Mouse (Mus musculus) B cell, adult 62 days (primary cell): ENCODE data around the gene Raver1. TPM values are rescaled to one million over a fixed set of nuclear protein-coding genes. Genes with fewer than 3 reads are reported as not detected.

Experiments used
- total RNA-seq: library from RNA; stranded (reverse); gene quantifications from 4 replicates; pipeline ENCODE4 v1.2.4, GENCODE M21; 2023

Raver1 gene
- 111 to 115 TPM (median 113 TPM) in 4 replicates for total RNA-seq

DNA sequence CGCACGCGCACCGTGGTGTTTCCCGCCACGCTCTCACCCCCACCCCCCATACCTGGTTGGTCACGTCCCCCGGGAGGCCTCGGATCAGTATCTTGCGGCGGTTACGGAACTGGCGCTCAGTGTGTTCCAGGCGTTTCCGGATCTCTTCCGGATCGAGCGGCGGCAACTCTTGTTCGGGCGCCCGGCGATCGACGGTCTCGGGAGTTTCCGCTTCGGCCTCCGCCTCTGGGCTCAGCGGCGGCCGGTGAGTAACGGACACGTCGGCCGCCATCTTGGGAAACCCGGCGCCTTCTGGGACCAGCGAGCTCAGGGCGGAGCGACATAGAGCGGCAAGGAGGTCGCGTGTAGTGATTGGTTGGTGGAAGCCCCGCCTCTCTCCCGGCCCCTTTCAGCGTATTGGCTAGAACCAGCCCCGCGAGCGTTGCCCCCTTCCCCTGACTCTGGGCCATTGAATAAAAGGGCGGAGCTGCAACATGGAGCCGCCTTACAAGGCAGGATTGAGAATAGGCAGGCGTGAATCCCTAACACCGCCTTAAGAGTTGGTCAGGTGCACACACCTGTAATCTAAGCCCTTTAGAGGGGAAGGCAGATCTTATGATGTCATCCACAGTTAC, at the start of gene Raver1, which contains the start of gene Gm38431:
Gene Raver1, minus strand, starts transcription at position 302 of the 614 bp plus-strand sequence.
Gene Gm38431, minus strand, starts transcription at position 291 of the 614 bp plus-strand sequence.

GRCm38 (mm10) chr9:21131059-21131956, 39.5 kb upstream of the Raver1 start, which contains the start of gene Tyk2:
Tyk2 (minus strand) TSS chr9:21131243.

DNA sequence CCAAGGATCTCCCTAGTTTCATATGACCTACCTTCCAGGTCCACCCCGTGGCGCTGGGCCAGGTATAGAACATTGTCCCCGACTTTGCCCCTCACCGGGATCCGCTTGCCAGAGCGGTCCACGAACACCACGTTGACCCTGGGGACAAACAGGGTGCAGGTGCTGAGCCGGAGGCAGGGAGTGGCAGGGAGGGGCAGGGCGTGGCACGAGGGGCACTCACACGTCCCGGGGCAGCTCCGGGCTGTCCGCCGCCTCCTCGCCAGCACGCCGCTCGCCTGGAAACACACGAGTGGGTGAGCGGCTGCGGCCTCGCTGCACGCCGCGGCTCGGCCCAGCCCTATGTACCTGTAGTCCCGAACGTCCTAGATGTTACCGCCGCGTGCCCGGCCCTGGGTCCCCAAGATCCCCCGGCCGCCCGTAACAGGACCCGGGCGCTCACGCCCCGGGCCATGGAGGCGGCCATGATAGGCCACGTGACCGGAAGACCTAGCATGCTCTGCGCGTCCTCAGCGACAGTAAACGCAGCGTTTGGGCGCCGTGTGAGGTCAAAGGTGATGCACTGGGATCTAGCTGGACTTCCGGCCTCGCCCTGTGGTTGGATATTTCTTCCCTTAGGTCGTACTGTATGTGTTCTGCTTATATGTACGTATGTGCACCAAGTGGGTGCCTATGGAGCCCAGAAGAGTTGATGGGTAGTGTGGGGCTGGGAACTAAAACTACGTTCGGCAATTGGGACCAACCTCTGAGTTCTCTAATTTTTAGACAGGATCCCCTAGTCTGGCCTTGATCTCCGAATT, 18.6 kb downstream of the Raver1 start, which contains the start of the genes Gm49373 and Fdx1l:
Gene Gm49373, minus strand, starts transcription at position 53 of the 797 bp plus-strand sequence.
Gene Fdx1l, minus strand, starts transcription at position 571 of the 797 bp plus-strand sequence.

DNA sequence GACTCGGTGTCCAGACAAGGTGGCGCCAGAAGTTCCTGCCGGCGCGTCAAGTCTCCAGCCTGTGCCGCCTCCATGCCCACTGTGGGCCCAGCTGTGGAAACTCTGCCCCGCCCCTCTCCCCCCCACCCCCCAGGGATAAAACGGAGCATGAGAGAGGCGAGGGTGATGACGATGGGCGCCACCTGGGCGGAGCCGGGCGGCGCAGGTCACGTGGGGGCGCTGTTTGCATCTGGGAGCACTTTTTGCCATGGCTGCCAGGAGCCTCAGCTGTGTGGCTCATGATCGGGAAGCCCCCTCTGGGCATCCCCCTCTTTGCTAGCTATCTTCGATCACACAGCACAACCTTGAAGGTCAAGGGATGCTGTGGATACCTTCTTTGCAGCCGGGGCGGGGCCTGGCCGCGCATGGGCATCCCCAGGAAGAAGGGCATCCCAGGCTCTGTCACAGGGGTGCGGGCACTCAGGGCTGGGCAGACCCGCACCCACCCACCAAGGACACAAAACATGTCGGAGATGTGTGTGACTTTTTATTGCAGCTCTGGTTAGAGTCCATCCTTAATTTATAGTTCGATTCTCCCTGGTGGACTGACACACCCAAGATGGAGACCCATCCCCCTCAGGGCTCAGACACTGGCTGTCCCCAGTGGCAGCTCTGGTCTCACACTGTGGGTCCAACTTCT, 24.7 kb downstream of the Raver1 start, which contains the start of gene Zglp1:
Gene Zglp1, minus strand, starts transcription at position 88 of the 679 bp plus-strand sequence.

DNA sequence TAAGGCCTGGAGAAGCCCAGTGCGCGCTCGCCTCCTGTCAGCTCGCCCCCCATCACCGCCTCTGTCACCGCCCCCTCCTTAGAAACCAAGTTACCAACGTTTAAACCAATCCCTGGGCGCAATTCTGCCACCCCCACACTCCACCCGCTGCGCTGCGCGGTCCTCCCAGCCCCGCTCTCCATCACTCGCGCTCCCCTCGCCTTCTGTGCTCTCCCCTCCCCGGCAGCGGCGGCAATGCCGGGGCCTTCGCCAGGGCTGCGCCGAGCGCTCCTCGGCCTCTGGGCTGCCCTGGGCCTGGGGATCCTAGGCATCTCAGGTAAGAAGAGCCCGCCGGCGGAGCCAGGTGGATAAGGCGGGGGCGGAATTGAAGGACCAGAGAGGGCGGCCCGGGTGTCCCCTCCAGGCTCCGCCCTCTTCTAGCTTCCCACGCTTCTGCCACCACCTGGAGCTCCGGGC, 59.9 kb downstream of the Raver1 start, which contains the start of gene Icam5:
Gene Icam5, plus strand, starts transcription at position 178 of the 456 bp plus-strand sequence.

GRCm38 (mm10) chr9:21029291-21030054, 62.3 kb downstream of the Raver1 start, which contains the start of gene Icam4:
Icam4 (plus strand) TSS chr9:21029373.

Other genes starting within 250 kb of the Raver1 start
- gene A230050P20Rik, start 223.4 kb downstream of the Raver1 start, total RNA-seq, result 45.8 to 56.2 TPM (median 51.6 TPM) in 4 replicates
- gene Angptl6, start 212.3 kb downstream of the Raver1 start, total RNA-seq, result 0.49 to 2.0 TPM (median 1.0 TPM) in 4 replicates
- 114 to 135 TPM (median 121 TPM) in 4 replicates for gene Ppan, start 203.8 kb downstream of the Raver1 start, total RNA-seq
- 165 to 183 TPM (median 181 TPM) in 4 replicates for gene Eif3g, start 193.4 kb downstream of the Raver1 start, total RNA-seq
- gene Dnmt1, start 132.1 kb downstream of the Raver1 start, total RNA-seq, result 67.0 to 72.1 TPM (median 69.3 TPM) in 4 replicates
- gene S1pr2, start 115.2 kb downstream of the Raver1 start, total RNA-seq, result 2.3 to 3.2 TPM (median 3.1 TPM) in 4 replicates
- 52.3 to 59.0 TPM (median 57.1 TPM) in 4 replicates for gene Mrpl4, start 89.3 kb downstream of the Raver1 start, total RNA-seq
- 49.4 to 53.1 TPM (median 50.5 TPM) in 4 replicates for gene Icam1, start 76.0 kb downstream of the Raver1 start, total RNA-seq
- gene Icam4, start 62.6 kb downstream of the Raver1 start, total RNA-seq, result 0.63 TPM in 1 of 4 replicates, not detected in the others
- gene Icam5, start 59.9 kb downstream of the Raver1 start, total RNA-seq, result 0.20 to 0.33 TPM in 2 of 4 replicates, not detected in the others
- not detected in 4 replicates for gene Zglp1, start 24.9 kb downstream of the Raver1 start, total RNA-seq
- gene Gm49373, start 18.9 kb downstream of the Raver1 start, total RNA-seq, result 1.3 to 1.9 TPM (median 1.6 TPM) in 4 replicates
- 20.9 to 28.2 TPM (median 25.9 TPM) in 4 replicates for gene Fdx1l, start 18.4 kb downstream of the Raver1 start, total RNA-seq
- gene Gm38431, start within 50 bp of the Raver1 start, total RNA-seq, result 9.4 to 13.1 TPM (median 9.8 TPM) in 4 replicates
- gene Tyk2, start 39.2 kb upstream of the Raver1 start, total RNA-seq, result 46.8 to 61.2 TPM (median 51.4 TPM) in 4 replicates
- 108 to 117 TPM (median 111 TPM) in 4 replicates for gene Cdc37, start 58.0 kb upstream of the Raver1 start, total RNA-seq
- 7.8 to 10.5 TPM (median 8.8 TPM) in 4 replicates for gene Pde4a, start 73.7 kb upstream of the Raver1 start, total RNA-seq
- 25.0 to 32.1 TPM (median 29.5 TPM) in 4 replicates for gene Keap1, start 147.4 kb upstream of the Raver1 start, total RNA-seq
- gene S1pr5, start 156.4 kb upstream of the Raver1 start, total RNA-seq, result 0.24 to 0.36 TPM (median 0.28 TPM) in 3 of 4 replicates, not detected in the other
- gene Atg4d, start 173.3 kb upstream of the Raver1 start, total RNA-seq, result 48.2 to 54.2 TPM (median 52.1 TPM) in 4 replicates
- gene Kri1, start 196.0 kb upstream of the Raver1 start, total RNA-seq, result 113 to 143 TPM (median 134 TPM) in 4 replicates
- 24.3 to 26.8 TPM (median 25.0 TPM) in 4 replicates for gene Cdkn2d, start 199.4 kb upstream of the Raver1 start, total RNA-seq
- gene Ap1m2, start 220.3 kb upstream of the Raver1 start, total RNA-seq, result 2.0 to 3.0 TPM (median 2.6 TPM) in 4 replicates
- gene Slc44a2, start 228.7 kb upstream of the Raver1 start, total RNA-seq, result 311 to 326 TPM (median 324 TPM) in 4 replicates